Mouse (Mus musculus): Measurements from ENCODE around the gene Pgp.

Pgp gene

GRCm38 (mm10) chr17:24461580-24461979 is 8.6 kb upstream of the Pgp start:
- no peak for ATAC-seq (ENCODE audit: low TSS enrichment)

DNA sequence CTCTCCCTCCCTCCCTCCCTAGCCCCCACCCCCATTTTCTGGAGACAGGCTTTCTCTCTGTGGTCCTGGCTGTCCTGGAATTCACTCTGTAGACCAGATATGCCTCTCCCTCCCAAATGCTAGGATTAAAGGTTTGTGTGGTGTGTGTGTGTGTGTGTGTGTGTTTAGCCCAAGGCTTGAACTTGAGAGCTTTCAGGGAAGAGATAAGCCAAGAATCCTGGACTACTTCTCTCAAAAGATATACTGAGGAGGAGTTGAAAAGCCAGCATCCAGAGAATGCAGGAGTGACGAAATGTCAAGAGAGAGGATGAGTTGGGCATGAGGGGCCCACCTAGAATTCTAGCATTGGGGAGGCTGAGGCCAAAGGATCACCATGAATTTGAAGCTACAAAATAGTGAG is 7.3 kb upstream of the Pgp start:
- ATAC-seq (ENCODE audit: low TSS enrichment), result no peak

DNA sequence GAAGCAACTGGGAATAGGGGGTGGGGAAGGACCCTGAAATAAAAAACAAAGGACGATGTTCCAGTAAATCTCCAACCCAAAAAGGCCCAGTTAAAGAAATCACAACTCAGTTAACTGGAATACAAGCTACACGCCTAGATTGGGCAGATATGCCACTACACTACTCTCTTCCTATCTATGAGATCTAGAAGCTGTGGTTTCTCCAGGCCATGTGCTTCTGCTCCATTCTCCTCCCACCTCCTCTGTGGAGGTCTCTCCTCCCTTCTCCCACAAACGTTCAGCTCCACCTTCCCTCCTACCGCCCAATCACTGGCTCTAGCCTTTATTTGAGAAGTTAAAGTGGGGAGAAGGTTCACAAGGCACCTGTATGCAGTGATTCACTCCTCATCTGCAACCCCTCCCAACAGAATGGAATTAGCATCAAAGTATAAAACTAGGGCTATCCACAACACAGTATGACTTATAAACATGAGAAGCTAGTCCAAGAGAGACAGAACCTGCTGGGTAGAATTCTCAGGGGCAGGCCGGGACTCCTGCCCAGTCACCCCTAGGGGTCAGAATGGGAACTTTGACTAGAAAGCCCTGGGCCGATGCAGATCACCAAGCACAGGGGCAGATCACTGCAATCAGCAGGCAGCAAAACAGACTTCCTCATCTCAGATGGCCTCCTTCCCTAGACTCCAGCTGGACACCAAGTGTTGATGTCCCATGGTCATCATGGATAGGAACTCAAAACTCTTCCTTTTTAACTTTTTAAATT is 6.6 kb upstream of the Pgp start:
- ATAC-seq (ENCODE audit: low TSS enrichment), result no peak

GRCm38 (mm10) chr17:24468636-24469246 is 1.5 kb upstream of the Pgp start:
- ATAC-seq (ENCODE audit: low TSS enrichment), result no peak

DNA sequence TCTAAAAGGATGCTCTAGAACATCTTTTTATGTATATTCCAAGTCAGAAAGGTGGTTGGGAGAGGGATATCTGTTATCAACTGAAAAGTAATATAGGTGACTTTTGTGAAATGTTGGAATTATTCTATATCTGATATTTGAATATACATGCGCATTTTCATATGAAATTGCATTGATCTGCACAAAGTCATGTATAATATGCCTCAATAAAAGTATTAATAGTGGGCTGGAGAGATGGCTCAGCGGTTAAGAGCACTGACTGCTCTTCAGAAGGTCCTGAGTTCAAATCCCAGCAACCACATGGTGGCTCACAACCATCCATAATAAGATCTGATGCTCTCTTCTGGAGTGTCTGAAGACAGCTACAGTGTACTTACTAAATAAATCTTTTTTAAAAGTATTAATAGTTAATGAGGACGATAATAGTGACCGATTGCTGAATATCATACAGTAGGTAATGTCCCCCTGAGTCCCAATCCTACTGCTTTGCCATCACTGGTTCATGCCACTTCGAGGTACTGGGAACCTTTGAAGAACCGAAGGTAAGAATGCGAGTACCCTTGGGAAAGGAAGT is 769 bp upstream of the Pgp start:
- ATAC-seq (ENCODE audit: low TSS enrichment), result no peak

DNA sequence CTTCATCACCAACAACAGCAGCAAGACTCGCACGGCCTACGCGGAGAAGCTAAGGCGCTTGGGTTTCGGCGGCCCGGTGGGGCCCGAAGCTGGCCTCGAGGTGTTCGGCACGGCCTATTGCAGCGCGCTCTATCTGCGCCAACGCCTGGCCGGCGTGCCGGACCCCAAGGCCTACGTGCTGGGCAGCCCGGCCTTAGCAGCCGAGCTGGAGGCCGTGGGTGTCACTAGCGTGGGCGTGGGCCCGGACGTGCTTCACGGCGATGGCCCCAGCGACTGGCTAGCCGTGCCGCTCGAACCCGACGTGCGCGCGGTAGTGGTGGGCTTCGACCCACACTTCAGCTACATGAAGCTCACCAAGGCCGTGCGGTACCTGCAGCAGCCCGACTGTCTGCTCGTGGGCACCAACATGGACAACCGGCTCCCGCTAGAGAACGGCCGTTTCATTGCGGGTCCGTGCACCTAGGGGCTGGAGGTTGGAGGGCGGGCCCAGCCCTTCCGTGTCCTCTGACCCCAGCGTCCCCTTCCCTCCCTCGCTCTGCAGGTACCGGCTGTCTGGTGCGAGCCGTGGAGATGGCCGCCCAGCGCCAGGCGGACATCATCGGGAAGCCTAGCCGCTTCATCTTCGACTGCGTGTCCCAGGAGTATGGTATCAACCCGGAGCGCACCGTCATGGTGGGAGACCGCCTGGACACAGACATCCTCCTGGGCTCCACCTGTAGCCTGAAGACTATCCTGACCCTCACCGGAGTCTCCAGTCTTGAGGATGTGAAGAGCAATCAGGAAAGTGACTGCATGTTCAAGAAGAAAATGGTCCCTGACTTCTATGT is 722 bp downstream of the Pgp start:
- ATAC-seq (ENCODE audit: low TSS enrichment), result peak; percentile 10; the same call in 1 of the 2 replicates

DNA sequence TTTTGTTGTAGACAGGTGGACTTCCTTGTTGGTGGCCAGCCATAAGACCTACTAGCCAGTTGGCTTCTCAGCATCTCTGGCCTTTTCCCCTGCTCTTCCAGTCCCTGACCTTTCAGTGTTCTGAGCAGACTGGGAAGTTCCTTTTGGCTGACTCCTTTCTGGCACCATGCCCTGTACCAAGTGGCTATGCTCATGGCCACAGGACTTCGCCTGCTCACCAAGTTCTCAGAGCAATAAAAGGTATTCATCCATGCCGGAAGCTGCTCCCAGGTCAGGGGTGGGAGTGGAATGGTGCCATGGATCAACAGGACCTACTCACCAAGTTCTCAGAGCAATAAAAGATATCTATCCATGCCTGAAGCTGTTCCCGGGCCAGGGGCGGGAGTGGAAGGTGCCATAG is 2.3 kb downstream of the Pgp start:
- no peak for ATAC-seq (ENCODE audit: low TSS enrichment)

DNA sequence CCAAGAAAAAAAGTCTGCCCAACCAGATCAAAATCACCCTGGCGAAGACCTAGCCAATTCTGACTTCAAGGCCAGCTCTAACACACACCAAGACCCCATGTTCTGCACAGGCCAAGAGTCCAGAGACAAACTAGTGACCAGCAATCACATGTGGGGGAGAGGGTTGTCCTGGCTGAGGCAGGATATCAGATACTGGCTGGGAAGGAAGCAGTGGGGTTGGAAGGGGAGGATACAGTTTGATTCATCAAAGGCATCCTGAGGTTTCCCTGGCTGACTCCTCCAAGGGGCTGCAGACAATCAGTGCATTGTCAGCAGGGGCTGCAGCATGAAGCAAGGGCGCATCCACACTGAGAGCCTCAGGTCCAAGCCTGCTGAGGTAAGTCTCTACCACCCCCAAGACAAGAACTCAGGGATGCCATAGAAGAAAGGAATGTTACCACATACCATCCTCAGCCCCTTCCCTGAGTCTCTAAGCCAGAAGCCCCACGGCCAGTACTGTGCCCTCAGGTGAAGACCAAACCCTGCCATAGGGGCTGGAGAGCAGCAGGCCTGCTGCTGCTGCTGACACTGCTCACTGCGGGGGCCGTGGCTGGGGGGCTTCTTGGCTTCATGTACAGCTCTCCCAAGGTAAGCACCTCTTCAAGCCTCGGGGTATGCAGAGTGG is 3.6 kb downstream of the Pgp start, which contains the start of gene Bricd5:
Gene Bricd5, plus strand, starts transcription at position 273 of the 664 bp plus-strand sequence.
- ATAC-seq (ENCODE audit: low TSS enrichment), result no peak

GRCm38 (mm10) chr17:24474557-24474956 is 4.4 kb downstream of the Pgp start:
- ATAC-seq (ENCODE audit: low TSS enrichment), result no peak

DNA sequence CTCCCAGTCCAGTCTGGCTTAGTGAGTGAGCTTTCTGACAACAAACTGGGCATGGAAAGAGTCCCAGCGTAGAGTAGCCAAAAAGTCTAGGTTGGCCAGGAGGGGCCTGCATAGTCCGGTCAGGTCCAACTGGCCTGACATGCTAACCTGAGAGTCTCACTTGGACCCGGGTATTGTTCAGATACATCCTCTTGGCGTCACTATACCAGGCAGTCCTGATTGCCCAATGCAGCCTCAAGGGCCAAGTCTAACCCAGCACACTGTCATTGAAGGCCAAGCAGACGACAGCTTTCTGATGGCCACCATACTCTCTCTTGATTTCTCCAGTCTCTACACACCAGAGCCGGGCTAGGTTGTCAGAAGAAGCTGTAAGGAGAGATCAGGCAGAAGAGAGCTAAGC is 5.4 kb downstream of the Pgp start:
- ATAC-seq (ENCODE audit: low TSS enrichment), result no peak

DNA sequence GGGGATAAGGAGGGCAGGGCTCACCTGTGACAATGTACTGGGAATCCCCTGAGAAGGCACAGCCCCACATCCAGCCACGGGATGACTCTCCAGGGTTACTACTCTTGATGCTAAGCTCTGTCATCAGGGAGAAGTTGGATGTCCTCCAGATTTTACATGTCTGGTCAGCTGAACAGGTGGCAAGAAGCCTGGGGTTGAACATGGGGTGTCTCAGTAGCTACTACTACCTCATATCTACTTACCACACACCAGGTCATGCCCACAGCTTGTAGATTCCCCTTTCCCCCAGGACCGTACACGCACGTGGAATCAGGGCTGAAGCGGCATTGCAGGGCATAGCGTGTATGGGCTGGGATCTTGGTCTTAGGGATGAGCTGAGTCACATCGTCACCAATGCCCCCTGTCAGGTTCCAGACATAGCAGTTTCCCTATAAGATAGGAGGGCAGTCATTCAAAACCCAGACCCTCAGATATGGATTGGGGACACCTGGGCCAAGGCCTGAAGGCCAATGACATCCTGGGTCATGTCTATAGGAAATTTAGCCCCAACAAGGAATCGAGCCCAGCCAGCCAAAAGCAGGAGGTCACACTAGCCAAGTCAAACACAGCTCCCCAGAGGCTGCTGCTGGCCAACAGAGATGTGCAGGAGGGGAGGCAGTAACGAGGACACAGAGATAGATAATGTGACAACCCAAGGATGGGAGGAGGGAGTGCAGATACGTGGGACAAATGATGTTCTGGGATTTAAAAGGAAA is 6.0 kb downstream of the Pgp start:
- ATAC-seq (ENCODE audit: low TSS enrichment), result no peak

DNA sequence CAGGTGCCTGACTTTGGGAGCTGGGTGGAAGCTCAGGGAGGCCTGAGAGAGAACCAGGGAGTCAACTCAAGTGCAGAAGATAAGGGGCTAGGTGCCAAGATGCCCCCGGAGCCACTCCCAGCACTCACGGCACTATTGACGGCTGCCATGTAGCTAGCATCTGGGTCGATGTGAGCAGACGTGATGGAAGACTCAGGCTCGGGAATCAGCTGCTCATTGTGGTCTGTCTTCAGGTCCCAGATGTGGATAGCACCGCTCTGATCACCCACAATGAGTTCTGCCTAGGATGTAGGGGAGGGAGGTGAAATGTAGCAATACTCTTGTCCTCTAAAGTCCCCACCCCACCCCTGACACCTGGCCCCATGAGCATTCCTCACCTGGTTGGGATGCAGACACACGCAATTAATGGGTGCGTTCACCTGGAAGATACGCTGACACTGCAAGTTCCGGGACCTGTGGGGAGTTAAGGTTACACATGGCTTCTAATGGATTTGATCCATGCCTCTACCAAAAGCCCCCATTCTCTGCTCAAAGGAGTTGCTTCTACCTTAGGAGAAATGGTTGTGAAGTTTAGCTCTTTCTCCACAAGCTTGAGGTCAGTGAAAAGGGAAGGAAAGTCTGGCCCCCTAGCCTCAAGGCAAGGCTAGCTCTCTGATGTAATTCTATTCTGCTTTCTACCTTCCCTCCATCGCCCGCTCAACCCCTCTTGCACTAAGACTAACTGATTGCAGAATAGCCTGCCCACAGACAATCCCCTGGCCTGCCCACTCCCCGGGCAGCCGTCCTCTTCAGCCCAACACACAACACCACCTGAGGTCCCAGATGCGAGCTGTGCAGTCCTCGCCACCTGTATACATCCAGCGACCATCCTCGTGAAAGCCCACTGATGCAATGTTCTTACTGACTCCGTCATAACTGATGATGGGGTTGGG is 7.1 kb downstream of the Pgp start:
- no peak for ATAC-seq (ENCODE audit: low TSS enrichment)

GRCm38 (mm10) chr17:24477985-24478600 is 7.9 kb downstream of the Pgp start:
- no peak for ATAC-seq (ENCODE audit: low TSS enrichment)

DNA sequence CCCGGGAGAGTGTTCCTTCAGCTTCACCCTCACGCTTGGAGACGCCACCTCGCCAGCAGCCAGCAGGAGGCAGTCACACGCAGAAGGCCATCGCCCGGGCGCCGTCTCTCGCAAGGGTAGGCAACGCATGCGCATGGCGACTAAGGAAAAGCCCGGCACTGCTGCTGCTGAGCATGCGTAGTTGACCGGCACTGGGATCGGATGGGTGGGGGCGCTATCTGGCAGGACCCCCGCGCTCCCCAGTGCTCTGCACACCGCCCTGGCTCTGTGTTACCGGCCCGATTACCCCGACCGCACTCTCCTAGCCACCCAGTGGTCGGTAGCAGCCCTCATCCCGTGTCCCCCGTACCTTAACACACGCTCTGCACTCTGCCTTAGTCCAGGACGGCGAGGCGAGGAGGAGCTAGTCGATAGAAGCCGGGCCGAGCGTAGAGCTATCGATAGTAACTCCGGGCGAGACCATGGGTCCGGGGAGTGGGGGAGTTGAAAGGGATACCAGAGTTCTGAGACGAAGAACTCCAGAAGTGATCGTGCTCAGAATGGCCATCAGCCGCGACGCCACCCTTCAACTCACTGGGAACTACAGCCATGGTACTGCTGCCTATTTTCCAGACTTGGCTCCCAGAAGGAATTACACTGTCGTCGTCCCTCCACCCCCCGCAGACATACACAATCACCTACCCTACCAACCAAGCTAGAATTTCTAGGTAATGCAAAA is 8.6 kb downstream of the Pgp start, which contains the start of gene Mlst8:
Gene Mlst8, minus strand, starts transcription at position 416 of the 718 bp plus-strand sequence.
- ATAC-seq (ENCODE audit: low TSS enrichment), result peak; percentile 90

DNA sequence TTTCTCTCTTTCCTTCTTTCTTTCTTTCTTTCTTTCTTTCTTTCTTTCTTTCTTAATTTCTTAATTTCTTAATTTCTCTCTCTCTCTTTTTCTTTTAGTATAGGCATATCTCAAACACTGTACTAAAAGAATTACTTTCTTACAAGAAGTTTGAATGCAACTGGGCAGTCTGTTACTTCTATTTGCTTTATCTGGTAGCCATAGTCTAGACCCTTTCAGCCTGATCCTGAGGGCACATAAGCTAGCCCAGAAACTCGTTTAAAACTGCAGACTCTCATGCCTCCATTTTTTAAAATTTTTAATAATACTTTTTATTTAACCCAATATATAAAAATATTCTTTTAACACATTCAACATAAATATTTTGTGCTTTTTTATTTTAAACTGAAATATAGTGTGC is 9.2 kb downstream of the Pgp start:
- ATAC-seq (ENCODE audit: low TSS enrichment), result no peak

- ATAC-seq (ENCODE audit: low TSS enrichment), result no peak
Observed at GRCm38 (mm10) chr17:24480201-24480826, 10.1 kb downstream of the Pgp start.

DNA sequence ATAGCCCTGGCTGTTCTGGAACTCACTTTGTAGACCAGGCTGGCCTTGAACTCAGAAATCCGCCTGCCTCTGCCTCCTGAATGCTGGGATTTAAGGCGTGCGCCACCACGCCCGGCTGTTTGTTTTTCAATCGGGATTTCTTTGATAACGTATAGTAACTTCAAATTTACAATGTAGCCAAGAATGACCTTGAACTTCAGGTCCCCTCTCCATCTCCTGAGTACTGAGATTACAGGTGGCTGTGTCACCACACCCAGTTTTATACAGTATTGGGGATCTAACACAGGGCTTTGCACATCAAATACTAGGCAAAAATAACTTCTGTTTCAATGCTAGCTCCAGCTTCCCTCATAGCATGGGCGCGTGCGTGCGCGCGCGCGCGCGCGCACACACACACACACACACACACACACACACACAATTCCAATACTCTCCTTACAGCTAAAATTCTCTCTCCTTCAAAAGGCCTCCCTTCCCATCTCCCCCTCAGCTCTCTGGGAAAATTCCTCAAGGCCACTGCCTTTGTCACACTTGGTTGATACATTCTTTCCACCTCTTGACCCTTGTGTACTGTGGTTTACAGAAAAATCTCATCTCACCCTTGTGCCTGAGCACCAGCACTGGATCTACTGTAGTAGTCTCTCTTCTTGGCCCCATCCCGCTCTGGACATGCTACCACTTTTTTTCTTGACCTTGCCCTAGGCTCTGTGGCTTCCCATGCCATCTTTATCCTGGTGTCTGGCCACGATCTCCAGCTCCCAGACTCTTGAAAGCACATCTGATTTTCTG is 11.0 kb downstream of the Pgp start:
- ATAC-seq (ENCODE audit: low TSS enrichment), result no peak

Measured in frontal cortex, adult (tissue).